18 mouse cellular contexts compared by ENCODE assay signal in genomic region chr7:30765173-30765572, GRCm38 (mm10). TPM values are rescaled to one million over a fixed set of nuclear protein-coding genes. Genes with fewer than 3 reads are reported as not detected.
DNase-seq lines count a peak whose midpoint lies in the region; ATAC-seq and TF ChIP-seq lines count a peak whose summit lies in the region.
"Had no signal": no experiment of that assay in that cellular context is flagged by ENCODE, and none has a peak within 500 bp of the region (broad histone marks: within the 10 kb centered on the region; RNA-seq: fewer than 3 reads in every experiment).

No protein-coding gene starts in this region.

- no peak for TF ChIP-seq EP300 in heart, adult 2 months (IDR thresholded peaks at IDR 0.05; ENCODE audit: insufficient read depth, low read depth, low read length)

- H3K9ac ChIP-seq in heart, embryonic 11.5 days (ENCODE audit: low read depth, low read length), result no peak overlapping the region
- H3K9ac ChIP-seq in heart, adult 2 months (ENCODE audit: low read depth, low read length), result no peak overlapping the region
- no peak overlapping the region for H3K9ac ChIP-seq in midbrain, embryonic 12.5 days (replicated peaks)
- H3K9ac ChIP-seq: liver, embryonic 13.5 days had no signal

- no peak overlapping the region for H3K4me3 ChIP-seq in heart, embryonic 11.5 days (ENCODE audit: low read depth, low read length)
- H3K4me3 ChIP-seq in heart, adult 2 months, result no peak overlapping the region
- H3K4me3 ChIP-seq in testis, adult 2 months (ENCODE audit: control insufficient read depth, low read depth, low read length), result peak overlapping the region; percentile 39
- no peak overlapping the region for H3K4me3 ChIP-seq in midbrain, embryonic 12.5 days
- H3K4me3 ChIP-seq: liver, embryonic 13.5 days had no signal

- no peaks in the 10 kb centered on the region for H3K36me3 ChIP-seq in heart, embryonic 11.5 days (ENCODE audit: control insufficient read depth, insufficient read depth, low read length)
- no peaks in the 10 kb centered on the region for H3K36me3 ChIP-seq in heart, adult 2 months (ENCODE audit: control insufficient read depth, insufficient read depth, low read length)
- no peaks in the 10 kb centered on the region for H3K36me3 ChIP-seq in testis, adult 2 months (ENCODE audit: control insufficient read depth, insufficient read depth, low read length)
- no peaks in the 10 kb centered on the region for H3K36me3 ChIP-seq in midbrain, embryonic 12.5 days
- H3K36me3 ChIP-seq: liver, embryonic 13.5 days had no signal

- peaks cover 8% of the 10 kb centered on the region; the same call in 1 of the 2 replicates for H3K4me1 ChIP-seq in heart, embryonic 11.5 days (ENCODE audit: control insufficient read depth, insufficient read depth, low read length)
- H3K4me1 ChIP-seq in heart, adult 2 months (ENCODE audit: control insufficient read depth, insufficient read depth, low read length), result no peaks in the 10 kb centered on the region
- H3K4me1 ChIP-seq in testis, adult 2 months (ENCODE audit: control insufficient read depth, insufficient read depth, low read length), result peaks cover 7% of the 10 kb centered on the region
- peaks cover 3% of the 10 kb centered on the region; the same call in 1 of the 2 replicates for H3K4me1 ChIP-seq in midbrain, embryonic 12.5 days

- no peaks in the 10 kb centered on the region for H3K79me2 ChIP-seq in heart, adult 2 months (replicated peaks; ENCODE audit: control insufficient read depth, insufficient read depth, low read length)

- intact Hi-C loops in heart, adult 2 months (cut with DNase I), result no loop called here

- no peak for ATAC-seq in heart, embryonic 11.5 days (replicated peaks; ENCODE audit: insufficient number of reproducible peaks, low FRiP score, low TSS enrichment)
- no peak for ATAC-seq in midbrain, embryonic 12.5 days (ENCODE audit: low FRiP score, low read depth)
- ATAC-seq: activated CD4-positive, CD25-positive, alpha-beta regulatory T cell, adult 4 months; inflammation-experienced regulatory T-cells, adult 6 months had no signal

- WGBS in heart, embryonic 11.5 days (ENCODE audit: insufficient replicate concordance), result 28% methylated on average over 11 of the region's 11 CpGs
- WGBS in heart, adult 2 months, result 46% methylated on average over 11 of the region's 11 CpGs
- WGBS in midbrain, embryonic 12.5 days, result 54% methylated on average over 11 of the region's 11 CpGs

- no peak for DNase-seq in heart, adult 2 months
- no peak for DNase-seq in testis, postnatal 14 days (ENCODE audit: low spot score)
- no peak for DNase-seq in spleen, postnatal 10 days (ENCODE audit: low spot score in 2 of 2)
- DNase-seq in layer of hippocampus, adult 9-10 months (ENCODE audit: low spot score), result no peak
- DNase-seq in gastrocnemius, adult 8-10 months (ENCODE audit: low spot score in 2 of 2), result no peak
- DNase-seq: cerebellum, adult 8-10 months; gastrocnemius, postnatal 25 days; kidney, postnatal 10 days; liver, embryonic 13.5 days; lung, postnatal 36 days; right cerebral cortex, postnatal 14 days had no signal

- no peak for TF ChIP-seq POLR2A in heart, adult 2 months (IDR thresholded peaks at IDR 0.05; ENCODE audit: insufficient read depth, low read depth, low read length)
- no peak for TF ChIP-seq POLR2A in testis, adult 2 months (IDR thresholded peaks at IDR 0.05; ENCODE audit: control insufficient read depth, low read depth, low read length)

- TF ChIP-seq CTCF in heart, adult 2 months (IDR thresholded peaks at IDR 0.05), result no peak
- TF ChIP-seq CTCF in testis, adult 2 months (IDR thresholded peaks at IDR 0.05; ENCODE audit: control insufficient read depth, insufficient read depth, insufficient replicate concordance, low read depth, low read length), result no peak

- peak overlapping the region; percentile 25; the same call in 1 of the 2 replicates for H3K4me2 ChIP-seq in heart, embryonic 11.5 days
- peak overlapping the region; percentile 8; the same call in 1 of the 2 replicates for H3K4me2 ChIP-seq in midbrain, embryonic 12.5 days (replicated peaks)
- H3K4me2 ChIP-seq: liver, embryonic 13.5 days had no signal

- H3K9me3 ChIP-seq in heart, embryonic 11.5 days (replicated peaks; ENCODE audit: control insufficient read depth, low read length), result no peaks in the 10 kb centered on the region
- H3K9me3 ChIP-seq in midbrain, embryonic 12.5 days, result no peaks in the 10 kb centered on the region
- H3K9me3 ChIP-seq: liver, embryonic 13.5 days had no signal

- no peaks in the 10 kb centered on the region for H3K27me3 ChIP-seq in heart, embryonic 11.5 days (ENCODE audit: control insufficient read depth, insufficient read depth, low read length)
- 0 out of 2 replicates have a peak, but pooled peaks cover 1% of the 10 kb centered on the region for H3K27me3 ChIP-seq in heart, adult 2 months (ENCODE audit: control insufficient read depth, insufficient read depth, low read length)
- H3K27me3 ChIP-seq in testis, adult 2 months (ENCODE audit: control insufficient read depth, insufficient read depth, low read length), result no peaks in the 10 kb centered on the region
- H3K27me3 ChIP-seq in midbrain, embryonic 12.5 days, result peaks cover 15% of the 10 kb centered on the region

- no peak overlapping the region for H3K27ac ChIP-seq in heart, embryonic 11.5 days (ENCODE audit: low read depth, low read length)
- H3K27ac ChIP-seq in heart, adult 2 months, result no peak overlapping the region
- no peak overlapping the region for H3K27ac ChIP-seq in testis, adult 2 months (ENCODE audit: control insufficient read depth, insufficient read depth, low read depth, low read length)
- no peak overlapping the region for H3K27ac ChIP-seq in midbrain, embryonic 12.5 days (replicated peaks)
- H3K27ac ChIP-seq: liver, embryonic 13.5 days had no signal

RNA-seq across cellular contexts. Expression of gene Dmkn, which starts 1.6 kb away (rescaled TPM):
- polyA plus RNA-seq in heart, embryonic 11.5 days (2014; fragmentation: Nextera tagmentation; extraction: Ambion mirVana), result 1.1 and 1.2 TPM in 2 replicates
- total RNA-seq in heart, adult 2 months (2021), result 1 to 10 TPM in 1 of 2 experiments, under 1 TPM in 1; 0.84 to 1.6 TPM
- polyA plus RNA-seq in heart, adult 2 months (2012; rRNA removed), result 7.2 and 8.8 TPM in 2 replicates
- polyA plus RNA-seq in testis, adult 2 months (2012; rRNA removed), result 7.1 and 9.2 TPM in 2 replicates
- polyA plus RNA-seq in midbrain, embryonic 12.5 days (2016; fragmentation: Nextera tagmentation; extraction: Ambion mirVana), result 0.20 and 0.38 TPM in 2 replicates
- 1 to 10 TPM in 1 of 4 experiments, under 1 TPM in 1, not detected in 2; 0.48 to 1.0 TPM for total RNA-seq in gastrocnemius, adult 8-10 months (2022)
- polyA plus RNA-seq: inflammation-experienced regulatory T-cells, adult 6 months; liver, embryonic 13.5 days had no signal

RNA-seq across cellular contexts. Expression of gene Sbsn, which starts 13.9 kb away (rescaled TPM):
- 0.49 and 0.56 TPM in 2 replicates for polyA plus RNA-seq in heart, embryonic 11.5 days (2014; fragmentation: Nextera tagmentation; extraction: Ambion mirVana)
- total RNA-seq in heart, adult 2 months (2021), result 1 to 10 TPM; 1.8 to 2.3 TPM
- polyA plus RNA-seq in heart, adult 2 months (2012; rRNA removed), result 1.6 and 1.7 TPM in 2 replicates
- polyA plus RNA-seq in testis, adult 2 months (2012; rRNA removed), result 4.6 and 4.7 TPM in 2 replicates
- polyA plus RNA-seq in midbrain, embryonic 12.5 days (2016; fragmentation: Nextera tagmentation; extraction: Ambion mirVana), result 1.6 and 1.8 TPM in 2 replicates
- total RNA-seq in gastrocnemius, adult 8-10 months (2022), result 1 to 10 TPM in 2 of 4 experiments, under 1 TPM in 2; 0.53 to 2.0 (median 1.4) TPM

RNA-seq across cellular contexts. Expression of gene Gapdhs, which starts 21.7 kb away (rescaled TPM):
- polyA plus RNA-seq in heart, embryonic 11.5 days (2014; fragmentation: Nextera tagmentation; extraction: Ambion mirVana), result 0.25 and 0.36 TPM in 2 replicates
- total RNA-seq in heart, adult 2 months (2021), result not detected
- polyA plus RNA-seq in heart, adult 2 months (2012; rRNA removed), result 1.1 and 1.7 TPM in 2 replicates
- polyA plus RNA-seq in testis, adult 2 months (2012; rRNA removed), result 4,298 and 4,420 TPM in 2 replicates
- polyA plus RNA-seq in midbrain, embryonic 12.5 days (2016; fragmentation: Nextera tagmentation; extraction: Ambion mirVana), result 0.65 and 1.6 TPM in 2 replicates
- not detected for total RNA-seq in gastrocnemius, adult 8-10 months (2022)
- total RNA-seq: gastrocnemius, postnatal 25 days; left cerebral cortex, adult 8-10 months had no signal
- polyA plus RNA-seq: activated CD4-positive, CD25-positive, alpha-beta regulatory T cell, adult 4 months; liver, embryonic 13.5 days; urinary bladder, adult 2 months had no signal

RNA-seq across cellular contexts. Expression of gene Krtdap, which starts 22.5 kb away (rescaled TPM):
- polyA plus RNA-seq in heart, embryonic 11.5 days (2014; fragmentation: Nextera tagmentation; extraction: Ambion mirVana), result not detected in 2 replicates
- total RNA-seq in heart, adult 2 months (2021), result not detected
- polyA plus RNA-seq in heart, adult 2 months (2012; rRNA removed), result not detected in 2 replicates
- polyA plus RNA-seq in testis, adult 2 months (2012; rRNA removed), result 0.41 TPM in 1 of 2 replicates, not detected in the other
- polyA plus RNA-seq in midbrain, embryonic 12.5 days (2016; fragmentation: Nextera tagmentation; extraction: Ambion mirVana), result not detected in 2 replicates
- 1 to 10 TPM in 3 of 4 experiments, not detected in 1; 1.7 to 3.5 (median 2.0) TPM for total RNA-seq in gastrocnemius, adult 8-10 months (2022)
- total RNA-seq: left cerebral cortex, adult 8-10 months had no signal
- polyA plus RNA-seq: activated CD4-positive, CD25-positive, alpha-beta regulatory T cell, adult 4 months; inflammation-experienced regulatory T-cells, adult 6 months had no signal

RNA-seq across cellular contexts. Expression of gene Tmem147, which starts 35.8 kb away (rescaled TPM):
- polyA plus RNA-seq in heart, embryonic 11.5 days (2014; fragmentation: Nextera tagmentation; extraction: Ambion mirVana), result 172 and 173 TPM in 2 replicates
- total RNA-seq in heart, adult 2 months (2021), result 100 to 1,000 TPM; 219 to 241 TPM
- polyA plus RNA-seq in heart, adult 2 months (2012; rRNA removed), result 293 and 357 TPM in 2 replicates
- polyA plus RNA-seq in testis, adult 2 months (2012; rRNA removed), result 161 and 171 TPM in 2 replicates
- 149 and 152 TPM in 2 replicates for polyA plus RNA-seq in midbrain, embryonic 12.5 days (2016; fragmentation: Nextera tagmentation; extraction: Ambion mirVana)
- total RNA-seq in gastrocnemius, adult 8-10 months (2022), result 100 to 1,000 TPM; 215 to 260 (median 249) TPM

Comparison
In these comparisons a context has a peak if more than half of its experiments do, and no peak if none do; other contexts are left out.
1. RNA of gene Gapdhs, which starts 21.7 kb away (polyA plus RNA-seq): 4,298 to 4,420 TPM in testis, adult 2 months; 1.1 to 1.7 TPM in heart, adult 2 months, 0.65 to 1.6 TPM in midbrain, embryonic 12.5 days and 0.25 to 0.36 TPM in heart, embryonic 11.5 days; every median in the first group is over 1,000 times any median in the second.